Mouse (Mus musculus): ENCODE results near the gene Nptx1. TPM values are rescaled to one million over a fixed set of nuclear protein-coding genes. Genes with fewer than 3 reads are reported as not detected.
A peak's percentile ranks its signal among the peaks of the same experiment; 100 is the strongest.

Nptx1 gene
- total RNA-seq, 2 experiments from 2014 or later = not detected

DNA sequence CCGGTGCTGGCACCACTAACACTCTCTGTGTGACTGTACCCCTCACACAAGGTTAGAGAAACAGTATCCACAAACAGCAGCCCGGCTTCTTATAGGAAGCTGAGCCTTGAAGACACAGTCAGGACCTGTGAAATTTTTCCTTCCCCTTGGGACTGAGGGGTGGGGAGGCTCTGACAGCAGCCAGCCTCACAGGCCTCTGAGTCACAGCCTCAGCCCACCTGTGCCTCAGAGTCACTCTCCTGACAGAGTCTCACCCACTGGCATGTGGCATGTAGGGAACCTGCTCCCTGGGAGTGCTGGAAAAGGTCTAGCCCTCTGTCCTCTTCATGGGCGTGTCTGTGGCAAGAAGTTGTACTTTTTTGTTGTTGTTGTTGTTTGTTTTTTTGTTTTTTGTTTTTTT lies 3.9 kb upstream of the Nptx1 start:
- no peak for ATAC-seq (replicated peaks; ENCODE audit: poor library complexity)

DNA sequence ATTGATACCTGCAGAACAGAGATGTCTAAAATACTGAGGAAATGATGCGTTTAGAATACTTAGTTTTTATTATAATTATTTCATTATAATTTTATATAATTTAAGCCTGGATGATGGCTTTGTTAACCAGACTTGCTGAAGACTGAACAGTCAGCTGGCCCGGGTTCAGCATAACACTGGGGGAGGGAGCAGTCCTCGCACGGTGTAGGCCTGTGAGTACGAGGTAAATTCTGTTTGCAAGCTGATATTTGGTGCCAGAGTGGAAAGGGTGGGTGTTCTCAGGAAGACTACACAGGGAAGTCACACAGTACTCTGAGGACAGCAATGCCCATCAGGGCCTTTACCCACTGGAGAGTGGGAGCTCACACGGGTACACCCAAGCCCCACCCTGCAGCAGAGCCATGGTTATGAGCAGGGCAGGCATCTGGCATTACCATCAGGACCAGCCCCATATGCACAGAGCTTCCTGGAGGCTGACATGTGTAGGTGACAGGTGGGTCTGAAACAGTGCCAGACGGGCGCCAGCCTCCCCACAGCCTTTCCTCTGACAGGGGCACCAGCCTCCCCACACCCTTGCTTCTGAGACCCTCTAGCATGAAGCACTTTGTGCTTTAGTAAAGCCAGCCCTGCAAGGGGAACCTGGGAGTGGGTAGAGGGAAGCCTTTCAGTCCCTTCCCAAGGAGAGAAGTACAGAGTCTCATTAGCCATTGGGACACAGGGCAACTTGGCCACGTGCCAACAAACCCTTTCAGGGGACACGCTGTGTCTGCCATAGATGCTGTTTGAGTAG lies 3.2 kb upstream of the Nptx1 start:
- no peak for ATAC-seq (replicated peaks; ENCODE audit: poor library complexity)

DNA sequence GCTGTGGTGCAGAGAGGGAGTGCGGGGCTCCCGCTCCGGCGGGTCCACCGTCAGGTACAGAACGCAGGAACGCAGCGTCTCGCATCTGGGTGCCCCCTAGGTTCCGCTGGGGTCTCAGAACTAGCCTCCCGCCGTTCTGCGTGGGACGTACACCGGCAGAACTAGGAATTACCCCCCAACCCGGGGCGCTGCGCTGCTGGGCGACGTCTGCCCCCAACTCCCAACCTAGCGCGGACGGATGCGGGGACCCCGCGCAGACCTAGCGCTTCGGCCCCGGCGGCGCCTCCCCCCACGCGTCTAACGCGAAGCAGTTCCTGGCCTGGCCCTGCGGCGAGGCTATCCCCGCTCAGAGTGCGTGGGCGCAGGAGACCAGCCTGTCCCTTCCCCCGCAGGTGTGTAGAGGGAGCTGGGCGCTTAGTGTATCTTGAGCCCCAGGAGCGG lies 1.8 kb upstream of the Nptx1 start:
- ATAC-seq (replicated peaks; ENCODE audit: poor library complexity) = no peak

DNA sequence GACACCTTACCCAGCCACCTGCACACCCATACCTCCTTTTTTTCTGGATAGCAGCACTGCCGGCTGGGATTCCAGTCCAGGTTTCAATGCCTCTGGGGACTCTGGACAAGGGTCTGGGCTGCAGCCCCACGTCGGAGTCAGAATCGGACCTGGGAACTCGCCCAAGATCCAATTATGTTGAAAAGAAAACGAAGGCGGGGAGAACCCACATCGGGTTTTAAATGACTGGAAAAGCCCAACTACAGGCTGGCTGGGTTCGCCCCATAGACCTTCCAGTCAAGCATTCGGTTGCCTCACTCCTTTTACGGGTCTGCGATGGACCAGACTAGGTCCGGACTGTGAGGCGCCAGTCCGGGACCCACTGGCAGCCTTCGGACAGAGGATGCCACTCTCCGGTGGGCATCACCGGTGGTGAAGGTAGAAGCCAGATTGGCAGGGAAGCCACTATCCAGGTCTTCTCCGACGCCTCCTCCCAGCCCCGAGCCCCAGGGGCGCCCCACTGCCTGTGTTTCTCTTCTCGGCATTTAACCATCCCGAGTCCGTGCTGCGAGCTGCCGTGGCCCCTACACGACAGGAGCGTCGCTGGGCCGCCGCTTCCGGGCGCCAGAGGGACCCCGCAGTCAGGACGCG lies 1.3 kb upstream of the Nptx1 start:
- no peak for ATAC-seq (replicated peaks; ENCODE audit: poor library complexity)

DNA sequence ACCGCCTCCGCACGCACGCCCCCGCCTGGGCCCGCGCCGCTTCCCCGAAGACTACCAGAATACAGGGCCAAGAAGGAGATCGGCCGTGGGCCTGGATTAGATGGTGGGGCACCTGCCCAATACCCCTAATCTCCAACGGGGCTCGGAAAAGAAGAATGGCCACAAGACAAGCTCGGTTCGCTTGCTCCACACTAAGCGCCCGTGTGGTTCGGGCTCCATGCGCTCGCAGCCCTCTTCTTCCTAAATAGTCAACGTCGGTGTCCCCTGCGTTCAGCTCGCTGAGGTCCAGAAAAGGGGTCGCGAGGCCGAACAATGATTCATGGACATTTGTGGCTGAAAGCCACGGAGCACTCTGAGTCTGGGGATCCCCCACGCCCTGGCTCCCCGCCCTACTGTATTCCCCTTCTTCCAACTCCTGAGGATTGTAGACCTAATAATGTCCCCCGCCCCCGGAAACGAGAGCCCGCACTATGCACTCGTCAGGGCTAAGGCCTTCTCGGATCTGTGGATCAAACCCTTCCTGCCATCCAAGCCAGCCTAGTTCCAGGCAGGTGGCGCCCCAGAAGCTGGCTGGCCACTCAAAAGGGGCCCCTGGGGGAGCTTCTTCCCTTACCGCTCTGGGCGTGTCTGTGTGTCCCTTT lies 518 bp upstream of the Nptx1 start:
- no peak for ATAC-seq (replicated peaks; ENCODE audit: poor library complexity)

DNA sequence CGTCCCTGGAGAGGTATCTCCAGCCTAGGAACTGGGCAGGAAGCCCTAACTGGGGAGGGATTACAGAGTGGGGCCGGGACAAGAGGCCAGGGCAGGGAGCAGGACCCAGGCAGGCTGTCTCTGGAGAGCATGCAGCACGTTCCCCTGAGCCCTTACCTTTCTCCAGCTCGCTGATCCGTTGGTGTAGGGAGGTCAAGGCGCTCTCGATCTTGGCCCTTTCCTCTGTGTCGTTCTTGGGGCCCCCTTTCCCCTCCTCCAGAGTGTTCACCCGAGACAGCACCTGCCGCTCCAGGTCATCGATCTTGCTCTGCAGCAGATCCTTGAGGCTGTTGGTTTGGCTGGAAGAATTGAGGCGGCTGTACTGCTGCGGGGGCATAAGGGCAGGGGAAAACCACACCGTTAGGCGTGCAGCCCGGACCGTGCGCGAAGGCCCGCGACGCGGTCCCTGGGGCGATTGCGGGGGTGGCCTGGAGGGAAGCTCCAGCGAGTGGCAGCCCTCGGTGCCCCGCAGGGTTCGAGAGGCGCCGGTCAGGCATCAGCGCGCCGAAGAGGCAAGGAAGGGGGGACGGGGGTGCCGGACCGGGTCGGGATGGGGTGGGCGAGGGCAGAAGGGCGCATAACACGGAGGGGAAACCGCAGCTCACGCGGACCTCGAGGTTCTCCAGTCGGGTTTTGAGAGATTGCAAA lies 914 bp downstream of the Nptx1 start:
- ATAC-seq (replicated peaks; ENCODE audit: poor library complexity) = no peak

DNA sequence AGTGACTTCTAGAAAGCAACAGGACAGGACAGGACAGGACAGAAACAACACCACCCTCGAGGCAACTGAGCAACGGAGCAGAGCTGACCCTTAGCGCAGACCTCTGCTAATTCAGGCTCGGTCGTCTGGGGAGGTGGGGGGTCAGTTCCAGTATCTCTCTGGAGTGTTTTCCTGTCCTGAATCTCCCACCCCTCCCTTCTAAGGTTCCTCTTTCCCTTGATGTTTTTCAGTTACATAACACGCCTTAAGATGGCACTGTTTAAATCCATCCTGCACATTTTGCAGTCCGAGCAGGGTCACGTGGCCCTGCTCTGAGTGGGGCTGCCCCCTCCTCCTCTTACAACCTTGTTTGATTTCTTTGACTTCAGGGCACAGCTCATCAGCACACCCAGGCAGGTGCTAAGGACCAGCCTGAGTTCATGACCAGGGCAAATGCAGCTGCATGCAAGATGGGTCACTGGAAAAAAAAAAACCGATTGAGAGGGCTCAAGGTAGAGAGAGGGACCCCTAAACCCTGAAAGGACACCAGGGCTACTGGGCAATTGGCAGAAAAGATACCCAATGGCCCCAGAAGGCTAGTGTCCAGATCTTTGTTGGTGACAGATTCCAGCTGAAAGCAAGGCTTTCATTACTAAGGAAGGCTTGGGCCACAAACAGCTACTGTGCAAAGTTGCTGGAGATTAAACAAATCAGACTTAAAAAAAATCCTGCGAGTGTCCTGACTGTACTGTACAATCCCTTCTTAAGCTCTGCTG lies 1.6 kb downstream of the Nptx1 start:
- ATAC-seq (replicated peaks; ENCODE audit: poor library complexity) = peak; percentile 30; the same call in 1 of the 2 replicates

DNA sequence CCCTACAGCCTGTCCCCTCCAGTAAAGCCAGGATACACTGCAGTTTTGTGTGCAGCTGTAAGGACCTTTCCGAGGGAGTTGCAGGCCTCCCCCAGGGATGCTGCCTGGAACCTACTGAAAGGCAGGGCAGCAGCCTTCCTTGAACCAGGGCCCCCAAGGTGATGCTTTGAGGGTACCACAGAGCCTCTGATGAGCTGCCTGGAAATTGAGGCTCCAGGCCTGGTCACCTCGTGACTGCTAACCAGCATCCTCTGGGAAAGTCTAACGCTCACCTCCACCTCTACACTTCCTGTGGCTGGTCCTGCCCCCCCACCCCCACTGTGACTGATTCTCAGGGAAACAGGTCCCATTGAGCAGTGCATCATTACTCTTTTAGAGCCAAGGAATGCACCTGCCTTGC lies 2.3 kb downstream of the Nptx1 start:
- no peak for ATAC-seq (replicated peaks; ENCODE audit: poor library complexity)

DNA sequence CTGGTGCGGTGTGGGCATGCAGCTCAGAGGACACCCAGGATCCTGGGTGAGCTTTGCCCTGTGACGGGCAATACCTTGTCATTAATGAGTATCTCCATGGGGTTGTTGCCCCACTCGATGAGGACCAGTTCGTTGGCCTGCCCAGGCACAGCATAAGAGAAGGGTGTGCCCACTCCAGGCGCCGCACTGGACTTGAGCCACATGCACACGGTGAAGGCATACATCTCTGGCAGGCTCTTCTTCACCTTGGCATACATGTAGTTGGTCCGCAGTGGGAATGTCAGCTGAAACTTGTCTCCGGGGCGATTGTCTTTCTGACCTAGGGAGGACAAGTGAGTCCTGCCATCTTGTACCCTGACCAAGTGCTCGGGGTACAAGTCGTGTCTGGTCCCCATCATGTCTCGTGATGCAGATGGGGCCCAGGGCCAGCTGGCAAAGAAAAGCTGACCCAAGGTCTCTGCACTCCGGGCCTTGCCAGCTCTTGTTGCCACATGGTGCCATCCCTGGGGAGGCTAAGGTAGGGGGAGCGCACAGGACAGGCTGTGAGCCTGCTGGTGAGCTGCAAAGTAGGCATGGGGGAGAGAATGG lies 2.9 kb downstream of the Nptx1 start:
- ATAC-seq (replicated peaks; ENCODE audit: poor library complexity) = no peak

DNA sequence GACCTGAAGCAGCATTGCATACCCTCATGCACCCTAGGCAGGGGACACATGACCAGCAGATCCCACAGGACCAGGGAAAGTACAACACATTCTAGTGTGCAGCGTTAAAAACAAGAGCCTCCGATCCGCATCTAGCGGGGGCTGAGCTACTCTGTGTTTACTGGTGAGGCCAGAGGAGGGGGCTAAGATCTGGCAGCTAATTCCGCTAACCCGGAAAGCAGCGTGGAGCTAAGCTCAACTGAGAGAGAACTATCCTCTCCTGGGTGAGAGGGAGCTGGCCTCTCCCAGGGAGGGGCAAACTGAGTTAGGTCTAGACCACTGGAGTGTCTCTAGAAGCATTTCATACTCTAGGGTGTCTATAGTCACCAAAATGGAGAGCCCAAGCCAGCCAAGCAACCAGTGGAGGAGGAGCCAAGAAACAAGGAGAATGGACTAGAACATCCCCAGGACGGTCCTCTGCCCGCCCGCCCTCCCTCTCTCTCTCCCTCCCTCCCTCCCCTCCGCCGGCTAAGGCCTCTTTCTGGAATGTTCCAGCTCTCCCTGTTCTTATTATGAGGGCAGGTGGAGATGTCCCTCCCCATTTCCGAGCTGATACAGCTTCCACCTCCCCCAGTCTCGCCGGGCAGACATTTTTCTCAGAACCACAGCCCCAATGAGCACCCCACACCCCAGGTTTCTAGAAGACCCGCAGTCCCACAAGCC lies 3.6 kb downstream of the Nptx1 start:
- no peak for ATAC-seq (replicated peaks; ENCODE audit: poor library complexity)

DNA sequence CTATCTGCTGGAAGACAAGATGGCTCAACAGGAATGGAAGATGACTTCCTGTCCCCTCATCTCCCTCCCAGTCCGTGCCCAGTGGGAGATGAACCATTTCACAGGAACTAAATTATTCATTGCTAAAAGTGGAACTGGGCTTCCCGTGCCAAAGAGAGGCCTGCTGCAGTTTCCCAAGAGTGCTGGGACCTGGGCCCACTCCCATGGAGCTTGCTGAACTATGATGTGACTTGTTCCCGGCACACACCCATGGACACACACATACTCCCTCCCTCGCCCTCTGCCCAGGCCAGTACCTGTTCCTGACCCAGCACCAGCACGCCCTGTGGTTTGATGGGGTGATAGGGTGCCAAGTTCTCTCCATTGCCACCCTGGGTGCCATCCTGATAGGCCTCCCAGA lies 4.7 kb downstream of the Nptx1 start:
- no peak for ATAC-seq (replicated peaks; ENCODE audit: poor library complexity)

DNA sequence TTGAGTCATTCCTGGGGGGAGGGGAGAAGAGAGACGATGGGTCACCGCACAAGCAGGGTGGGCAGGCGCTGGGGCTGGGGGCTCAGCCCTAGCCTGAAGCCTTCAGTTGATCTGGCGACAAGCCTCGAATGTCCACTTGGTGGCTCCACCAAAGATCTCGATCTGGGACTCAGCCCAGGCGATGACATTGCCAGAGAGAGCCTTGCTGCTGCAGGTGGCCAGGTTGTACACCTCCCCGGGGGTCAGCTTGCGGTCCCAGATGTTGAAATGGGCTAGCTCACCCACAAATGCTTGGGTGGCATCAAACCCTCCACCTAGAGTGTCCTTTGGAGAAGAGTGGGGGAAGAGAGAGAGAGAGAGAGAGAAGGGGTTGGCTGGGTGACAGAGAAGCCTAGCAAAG lies 5.2 kb downstream of the Nptx1 start:
- no peak for ATAC-seq (replicated peaks; ENCODE audit: poor library complexity)

DNA sequence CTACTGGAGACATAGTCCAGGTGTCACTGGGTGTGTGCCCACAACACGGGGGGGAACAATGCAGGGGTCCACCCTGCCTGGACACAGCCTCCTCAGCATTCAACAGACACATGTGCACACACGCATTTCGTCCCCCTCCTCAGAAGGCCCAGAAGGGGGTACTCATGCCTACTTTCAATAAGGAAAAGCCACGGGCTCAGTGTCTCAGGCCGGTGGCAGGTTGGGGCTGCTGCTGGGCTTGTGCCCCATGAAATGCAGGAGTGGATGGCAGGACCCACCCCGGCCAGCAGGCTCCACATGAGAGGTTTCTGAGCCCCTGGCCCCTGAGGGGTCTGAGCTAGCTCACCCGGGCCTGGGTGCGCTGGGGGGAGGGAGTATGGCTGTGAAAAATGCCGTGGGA lies 6.5 kb downstream of the Nptx1 start:
- no peak for ATAC-seq (replicated peaks; ENCODE audit: poor library complexity)

DNA sequence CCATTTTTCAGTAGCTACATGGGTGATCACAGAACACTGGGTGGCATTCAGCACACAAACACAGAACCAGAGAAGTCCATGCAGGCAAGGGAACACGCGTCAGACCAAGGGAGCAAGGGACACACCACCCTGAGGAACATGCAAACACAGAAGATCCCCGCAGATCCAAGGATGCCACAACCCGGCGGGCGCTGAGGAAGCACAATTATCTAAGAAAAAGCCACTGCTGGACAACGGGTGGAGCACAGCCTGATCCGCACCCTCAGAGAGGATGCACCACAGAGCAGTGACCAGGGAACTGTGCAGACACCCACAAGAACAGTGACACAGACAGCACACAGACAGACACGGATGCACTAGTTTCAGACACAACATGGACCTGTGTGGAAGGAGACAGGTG lies 7.0 kb downstream of the Nptx1 start:
- no peak for ATAC-seq (replicated peaks; ENCODE audit: poor library complexity)

DNA sequence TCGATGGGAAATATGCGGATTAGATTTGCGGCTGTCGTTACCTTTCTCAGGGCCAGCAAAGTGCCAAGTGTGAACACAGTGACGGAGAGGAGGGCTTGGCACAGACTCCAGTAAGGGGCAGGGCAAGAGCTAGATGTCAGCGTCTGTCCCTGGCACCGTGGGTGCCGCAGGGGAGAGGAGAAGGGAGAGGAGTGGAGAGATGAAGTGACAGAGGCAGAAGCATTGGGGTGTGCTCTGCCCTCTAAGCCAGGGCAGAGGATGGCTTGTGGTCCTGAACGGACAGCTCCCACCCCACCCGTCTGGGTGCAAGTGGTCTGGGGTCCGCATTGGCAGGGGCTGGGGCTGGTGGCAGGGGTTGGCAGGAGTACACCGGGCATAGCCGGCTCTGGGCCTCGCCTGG lies 7.6 kb downstream of the Nptx1 start:
- peak; percentile 60; the same call in 1 of the 2 replicates for ATAC-seq (replicated peaks; ENCODE audit: poor library complexity)

DNA sequence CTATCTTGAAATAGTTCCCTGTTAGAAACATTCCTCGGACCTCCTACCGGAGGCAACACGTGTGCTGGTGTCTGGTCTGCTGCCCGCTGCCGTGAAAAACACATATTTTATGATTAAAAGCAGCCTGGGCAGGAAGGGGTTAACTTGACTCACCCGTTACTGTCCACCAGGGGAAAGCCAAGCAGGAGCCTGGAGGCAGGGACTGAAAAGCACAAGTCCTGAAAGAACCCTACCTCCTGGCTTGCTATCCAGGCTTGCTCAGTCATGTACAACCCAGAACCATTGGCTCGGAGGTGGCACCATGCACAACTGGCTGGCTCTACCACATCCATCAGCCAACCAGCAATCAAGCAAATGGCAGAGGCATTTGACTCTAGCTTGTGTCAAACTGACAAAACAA lies 13.8 kb downstream of the Nptx1 start:
- no peak for ATAC-seq (replicated peaks; ENCODE audit: poor library complexity)

DNA sequence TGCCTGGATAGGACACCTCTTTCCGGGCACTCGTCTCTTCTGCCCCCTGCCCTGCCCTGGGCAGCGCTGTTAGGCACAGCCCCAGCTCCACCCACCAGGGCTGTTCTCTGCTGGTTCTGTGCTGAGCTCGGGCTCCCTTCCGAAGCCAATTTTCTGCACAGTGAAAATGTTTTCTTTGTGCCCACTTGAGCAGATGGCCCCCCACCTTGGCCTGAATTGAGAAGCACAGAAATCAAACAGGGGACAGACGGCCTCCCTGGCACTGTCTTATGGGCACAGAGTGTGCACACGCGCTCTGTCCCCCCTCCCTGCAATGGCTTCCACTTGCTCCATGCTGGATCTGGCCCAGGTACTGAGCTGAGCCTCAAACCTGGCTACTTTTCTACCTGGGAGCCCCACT lies 15.1 kb downstream of the Nptx1 start:
- no peak for ATAC-seq (replicated peaks; ENCODE audit: poor library complexity)

DNA sequence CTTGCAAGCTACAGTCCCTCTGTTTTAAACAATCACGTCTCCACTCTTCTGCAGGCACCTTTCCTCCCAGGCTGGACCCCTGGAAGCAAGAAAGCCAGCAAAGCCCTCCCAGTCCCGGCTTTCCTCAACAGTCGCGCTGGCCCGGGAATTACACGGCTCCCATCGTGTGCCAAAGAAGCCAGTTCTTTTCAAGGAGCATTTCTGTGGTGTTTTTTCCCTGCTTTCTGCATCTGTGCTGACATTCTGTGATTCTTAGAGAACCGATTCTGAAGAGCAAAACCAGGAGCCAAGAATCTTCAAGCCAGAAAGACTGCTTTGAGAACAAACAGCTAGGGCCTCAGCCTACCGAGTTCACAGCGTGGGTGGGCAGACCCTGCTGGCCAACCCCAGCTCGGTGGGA lies 18.6 kb downstream of the Nptx1 start:
- ATAC-seq (replicated peaks; ENCODE audit: poor library complexity) = no peak

DNA sequence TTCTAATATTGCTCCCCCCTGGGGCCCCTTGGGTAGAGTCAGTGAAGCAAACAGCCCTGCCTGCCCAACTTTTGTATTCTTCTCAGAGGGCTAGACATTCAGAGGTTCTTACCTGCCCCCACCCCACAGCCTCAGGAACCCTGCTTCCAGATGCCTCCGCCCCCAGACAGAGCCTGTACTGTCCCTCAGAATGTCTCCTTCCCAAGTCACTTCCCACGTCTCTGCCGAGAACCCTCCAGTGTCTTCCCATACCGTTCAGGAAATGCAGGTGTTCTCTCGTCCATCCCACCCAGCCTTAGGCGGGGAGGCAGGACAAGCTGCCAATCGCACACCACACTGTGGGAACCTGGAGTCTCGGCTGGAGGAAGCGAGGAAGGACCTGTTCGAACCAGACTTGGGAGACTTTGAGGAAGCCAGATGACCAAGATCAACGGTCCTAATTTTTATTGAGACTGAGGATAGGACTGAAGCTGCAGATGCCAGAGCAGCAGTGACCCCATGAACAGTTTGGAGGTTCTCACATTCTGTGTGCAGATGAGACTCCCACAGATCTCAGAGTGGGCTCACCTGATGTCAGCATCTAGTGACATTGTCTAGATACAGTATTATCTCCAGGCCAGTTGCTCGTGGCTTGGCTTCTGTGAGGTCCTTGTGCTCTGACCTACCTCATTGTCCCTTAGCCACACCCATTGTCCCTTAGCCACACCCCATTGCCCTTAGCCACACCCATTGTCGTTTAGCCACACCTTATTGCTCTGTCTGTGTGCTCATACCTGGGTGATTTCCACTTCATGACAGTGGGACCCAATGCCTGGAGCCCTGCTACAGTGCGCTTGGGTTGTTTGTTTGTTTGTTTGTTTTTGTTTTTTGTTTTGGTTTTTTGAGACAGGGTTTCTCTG lies 21.2 kb downstream of the Nptx1 start:
- 0 out of 2 replicates have a peak, but pooled peaks have one; percentile 32 for ATAC-seq (replicated peaks; ENCODE audit: poor library complexity)
